Mouse (Mus musculus): Measurements from ENCODE around the gene Fth1. TPM values are rescaled to one million over a fixed set of nuclear protein-coding genes. Genes with fewer than 3 reads are reported as not detected.
A peak's percentile ranks its signal among the peaks of the same experiment; 100 is the strongest.

Gene Fth1
- total and polyA plus RNA-seq, 2 experiments from 2014 or later, result 443 to 2,616 TPM

GRCm38 (mm10) chr19:9984111-9985055, 4.0 kb downstream of the Fth1 start:
- Histone ChIP-seq H3K9ac (replicated peaks; ENCODE audit: low read length) (peak overlapping the region; percentile 92; the same call in 1 of the 2 replicates), H3K4me1 (ENCODE audit: insufficient read depth, low read length) (peaks cover 15% of the 10 kb centered on the region; the same call in 1 of the 2 replicates), H3K27ac (no peak overlapping the region), H3K36me3 (ENCODE audit: insufficient read depth, low read length) (peaks cover 23% of the 10 kb centered on the region), H3K4me3 (ENCODE audit: low read length) (peak overlapping the region; percentile 98), H3K4me2 (ENCODE audit: low read depth, low read length) (peak overlapping the region; percentile 81), H3K27me3 (ENCODE audit: insufficient read depth, low read length) (no peaks in the 10 kb centered on the region), H3K9me3 (ENCODE audit: low read length) (no peaks in the 10 kb centered on the region)
- DNase-seq (ENCODE audit: low spot score), result no peak
- 88% methylated on average over 20 of the region's 20 CpGs for WGBS
- no peak for TF ChIP-seq CTCF (IDR thresholded peaks at IDR 0.05; ENCODE audit: low read depth)
- no peak for ATAC-seq

GRCm38 (mm10) chr19:9985190-9985899, 4.9 kb downstream of the Fth1 start:
- no peak for TF ChIP-seq CTCF (IDR thresholded peaks at IDR 0.05; ENCODE audit: low read depth)
- DNase-seq (ENCODE audit: low spot score) (no peak), ATAC-seq (no peak)
- Histone ChIP-seq H3K9ac (replicated peaks; ENCODE audit: low read length) (no peak overlapping the region), H3K4me1 (ENCODE audit: insufficient read depth, low read length) (peaks cover 15% of the 10 kb centered on the region; the same call in 1 of the 2 replicates), H3K4me3 (ENCODE audit: low read length) (no peak overlapping the region), H3K4me2 (ENCODE audit: low read depth, low read length) (no peak overlapping the region), H3K27ac (no peak overlapping the region), H3K27me3 (ENCODE audit: insufficient read depth, low read length) (no peaks in the 10 kb centered on the region), H3K9me3 (ENCODE audit: low read length) (no peaks in the 10 kb centered on the region), H3K36me3 (ENCODE audit: insufficient read depth, low read length) (peaks cover 23% of the 10 kb centered on the region)
- WGBS, result 90% methylated on average over 6 of the region's 6 CpGs

- Histone ChIP-seq H3K36me3 (ENCODE audit: insufficient read depth, low read length) (peaks cover 23% of the 10 kb centered on the region), H3K4me2 (ENCODE audit: low read depth, low read length) (no peak overlapping the region), H3K27ac (no peak overlapping the region), H3K27me3 (ENCODE audit: insufficient read depth, low read length) (no peaks in the 10 kb centered on the region), H3K9me3 (ENCODE audit: low read length) (no peaks in the 10 kb centered on the region), H3K4me1 (ENCODE audit: insufficient read depth, low read length) (peaks cover 15% of the 10 kb centered on the region; the same call in 1 of the 2 replicates), H3K4me3 (ENCODE audit: low read length) (no peak overlapping the region), H3K9ac (replicated peaks; ENCODE audit: low read length) (no peak overlapping the region)
- ATAC-seq, result no peak
- no peak for DNase-seq (ENCODE audit: low spot score)
- WGBS, result 93% methylated on average over 2 of the region's 2 CpGs
- no peak for TF ChIP-seq CTCF (IDR thresholded peaks at IDR 0.05; ENCODE audit: low read depth)
These were observed 5.6 kb downstream of the Fth1 start for GRCm38 (mm10) chr19:9985900-9986421.

- DNase-seq (ENCODE audit: low spot score) (no peak), ATAC-seq (no peak)
- WGBS, result 54% methylated on average over 6 of the region's 6 CpGs
- H3K4me1 ChIP-seq (ENCODE audit: insufficient read depth, low read length), result 0 out of 2 replicates have a peak, but pooled peaks cover 7% of the 10 kb centered on the region
- H3K4me2 ChIP-seq (ENCODE audit: low read depth, low read length), result no peak overlapping the region
- H3K4me3 ChIP-seq (ENCODE audit: low read length), result no peak overlapping the region
- no peaks in the 10 kb centered on the region for H3K9me3 ChIP-seq (ENCODE audit: low read length)
- H3K27me3 ChIP-seq (ENCODE audit: insufficient read depth, low read length), result no peaks in the 10 kb centered on the region
- no peak overlapping the region for H3K27ac ChIP-seq
- no peak for TF ChIP-seq CTCF (IDR thresholded peaks at IDR 0.05; ENCODE audit: low read depth)
- H3K36me3 ChIP-seq (ENCODE audit: insufficient read depth, low read length), result peaks cover 23% of the 10 kb centered on the region
- H3K9ac ChIP-seq (replicated peaks; ENCODE audit: low read length), result no peak overlapping the region
These were observed 6.8 kb downstream of the Fth1 start for GRCm38 (mm10) chr19:9987192-9987591.

GRCm38 (mm10) chr19:9987593-9987992, 7.2 kb downstream of the Fth1 start:
- Histone ChIP-seq H3K4me2 (ENCODE audit: low read depth, low read length) (no peak overlapping the region), H3K27ac (no peak overlapping the region), H3K27me3 (ENCODE audit: insufficient read depth, low read length) (no peaks in the 10 kb centered on the region), H3K36me3 (ENCODE audit: insufficient read depth, low read length) (peaks cover 23% of the 10 kb centered on the region), H3K4me3 (ENCODE audit: low read length) (no peak overlapping the region), H3K9me3 (ENCODE audit: low read length) (no peaks in the 10 kb centered on the region), H3K9ac (replicated peaks; ENCODE audit: low read length) (no peak overlapping the region), H3K4me1 (ENCODE audit: insufficient read depth, low read length) (0 out of 2 replicates have a peak, but pooled peaks cover 7% of the 10 kb centered on the region)
- no peak for TF ChIP-seq CTCF (IDR thresholded peaks at IDR 0.05; ENCODE audit: low read depth)
- ATAC-seq, result no peak
- no peak for DNase-seq (ENCODE audit: low spot score)

GRCm38 (mm10) chr19:9989171-9989883, 8.9 kb downstream of the Fth1 start:
- WGBS, result 69% methylated on average over 17 of the region's 17 CpGs
- Histone ChIP-seq H3K4me1 (ENCODE audit: insufficient read depth, low read length) (no peaks in the 10 kb centered on the region), H3K36me3 (ENCODE audit: insufficient read depth, low read length) (peaks cover 23% of the 10 kb centered on the region), H3K9me3 (ENCODE audit: low read length) (no peaks in the 10 kb centered on the region), H3K27me3 (ENCODE audit: insufficient read depth, low read length) (no peaks in the 10 kb centered on the region), H3K9ac (replicated peaks; ENCODE audit: low read length) (no peak overlapping the region), H3K4me3 (ENCODE audit: low read length) (no peak overlapping the region), H3K4me2 (ENCODE audit: low read depth, low read length) (no peak overlapping the region), H3K27ac (no peak overlapping the region)
- peak; percentile 64 for TF ChIP-seq CTCF (IDR thresholded peaks at IDR 0.05; ENCODE audit: low read depth)
- DNase-seq (ENCODE audit: low spot score), result no peak
- ATAC-seq, result no peak
